Comparison of ENCODE assay signal across 11 mouse cellular contexts in the genomic region with DNA sequence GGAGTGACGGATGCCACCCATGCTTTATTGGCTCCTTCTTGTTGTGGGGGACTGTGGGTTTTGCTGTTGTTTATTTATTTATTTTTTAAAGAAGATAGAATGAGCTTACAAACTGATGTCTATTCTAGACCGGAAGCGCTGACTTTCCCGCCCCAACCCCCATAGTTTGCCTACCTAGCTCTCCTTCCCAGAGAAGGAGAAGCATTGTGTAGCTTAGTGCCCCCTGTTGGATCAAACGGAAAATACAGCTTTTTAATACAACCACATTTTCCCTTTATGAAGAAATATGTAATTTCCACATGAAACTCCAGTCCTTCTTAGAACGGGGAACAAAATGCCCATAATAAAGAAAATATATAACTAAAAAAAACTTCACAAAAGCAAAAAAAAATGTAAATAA. TPM values are rescaled to one million over a fixed set of nuclear protein-coding genes. Genes with fewer than 3 reads are reported as not detected.
DNase-seq lines count a peak whose midpoint lies in the region; ATAC-seq and TF ChIP-seq lines count a peak whose summit lies in the region.
"Had no signal": no experiment of that assay in that cellular context is flagged by ENCODE, and none has a peak within 500 bp of the region (broad histone marks: within the 10 kb centered on the region; RNA-seq: fewer than 3 reads in every experiment).

No protein-coding gene starts in this region.

- no peak overlapping the region for H3K27ac ChIP-seq in left cerebral cortex, adult 2 months
- no peak overlapping the region for H3K27ac ChIP-seq in ES-Bruce4 (ENCODE audit: insufficient read depth, low read length)
- no peak overlapping the region for H3K27ac ChIP-seq in bone marrow, adult 2 months (ENCODE audit: control insufficient read depth, insufficient read depth, low read depth, low read length, poor library complexity)

- TF ChIP-seq POLR2A in ES-Bruce4 (IDR thresholded peaks at IDR 0.05; ENCODE audit: insufficient read depth, low read length) = no peak
- no peak for TF ChIP-seq POLR2A in bone marrow, adult 2 months (IDR thresholded peaks at IDR 0.05; ENCODE audit: borderline replicate concordance, control insufficient read depth, low read depth, low read length)

- no peaks in the 10 kb centered on the region for H3K9me3 ChIP-seq in ES-Bruce4 (replicated peaks; ENCODE audit: control insufficient read depth, insufficient read depth, low read length, poor library complexity, severe bottlenecking)

- WGBS in bone marrow, adult 2 months = 21% methylated on average over 6 of the region's 6 CpGs

- H3K36me3 ChIP-seq in ES-Bruce4 (ENCODE audit: control insufficient read depth, insufficient read depth, low read length, poor library complexity, severe bottlenecking) = no peaks in the 10 kb centered on the region

- H3K27me3 ChIP-seq in ES-Bruce4 (ENCODE audit: control insufficient read depth, insufficient read depth, low read length, poor library complexity, severe bottlenecking) = no peaks in the 10 kb centered on the region

- no peaks in the 10 kb centered on the region for H3K4me1 ChIP-seq in ES-Bruce4 (ENCODE audit: control insufficient read depth, insufficient read depth, low read length)
- peaks cover 7% of the 10 kb centered on the region; the same call in 1 of the 2 replicates for H3K4me1 ChIP-seq in bone marrow, adult 2 months (ENCODE audit: control insufficient read depth, insufficient read depth, low read length)

- peak; percentile 42 for ATAC-seq in neutrophil, adult 5-6 weeks (ENCODE audit: extremely low read depth, insufficient number of reproducible peaks, low FRiP score, poor library complexity, severe bottlenecking)

- no peak overlapping the region for H3K9ac ChIP-seq in ES-Bruce4 (ENCODE audit: low read depth, poor library complexity, severe bottlenecking)

- intact Hi-C loops in left cerebral cortex, adult 2 months (cut with DNase I) = loop anchor here (1.0 kb wide), 1 partner anchor 78 kb away; no protein-coding TSS in a partner anchor

- TF ChIP-seq CTCF in left cerebral cortex, adult 2 months (IDR thresholded peaks at IDR 0.05) = peak; percentile 57
- peak; percentile 14 for TF ChIP-seq CTCF in ES-Bruce4 (IDR thresholded peaks at IDR 0.05; ENCODE audit: low read depth, low read length)
- TF ChIP-seq CTCF in bone marrow, adult 2 months (IDR thresholded peaks at IDR 0.05; ENCODE audit: control insufficient read depth, insufficient read depth, low read length) = peak; percentile 40; the same call in 1 of the 2 replicates

- no peak overlapping the region for H3K4me3 ChIP-seq in left cerebral cortex, adult 2 months
- H3K4me3 ChIP-seq in ES-Bruce4 (ENCODE audit: low read depth, low read length) = no peak overlapping the region
- no peak overlapping the region for H3K4me3 ChIP-seq in bone marrow, adult 2 months (replicated peaks; ENCODE audit: control insufficient read depth, low read depth, low read length)

- no peak for TF ChIP-seq EP300 in ES-Bruce4 (IDR thresholded peaks at IDR 0.05; ENCODE audit: insufficient read depth, low read depth, low read length)

- no peak for DNase-seq in left cerebral cortex, adult 2 months (ENCODE audit: extremely low spot score in 1 of 2, low spot score in 2 of 2)
- DNase-seq in left cerebral cortex, adult 9 months (ENCODE audit: low spot score in 2 of 2) = no peak
- no peak for DNase-seq in frontal cortex, postnatal 36 days (ENCODE audit: low spot score in 2 of 2)
- DNase-seq in cerebellum, adult 8-10 months = no peak
- no peak for DNase-seq in heart, adult 9 months (ENCODE audit: low spot score in 2 of 2)
- DNase-seq: cerebellum, adult 11 months; kidney, postnatal 4 days; right cerebral cortex, postnatal 4 days had no signal

RNA-seq across cellular contexts. Expression of gene Rasa2, which starts 21.3 kb away (rescaled TPM):
- 10 to 100 TPM; 40.5 to 43.9 TPM for total RNA-seq in left cerebral cortex, adult 2 months (2021)
- polyA plus RNA-seq in ES-Bruce4 (2011; ENCODE audit: insufficient read depth, insufficient read length, low read depth, missing spikeins) = 16.9 and 18.3 TPM in 2 replicates
- 5.2 and 5.6 TPM in 2 replicates for polyA plus RNA-seq in bone marrow, adult 2 months (2011; ENCODE audit: insufficient read depth, insufficient read length, low replicate concordance, missing spikeins)
- total RNA-seq in neutrophil, adult 5-6 weeks (2017) = 61.8 and 77.9 TPM in 2 replicates
